Mouse (Mus musculus) layer of hippocampus, postnatal 25 days (tissue): Measurements from ENCODE around the gene Etl4. TPM values are rescaled to one million over a fixed set of nuclear protein-coding genes. Genes with fewer than 3 reads are reported as not detected.

Experiments
- DNase-seq, 2 experiments: peaks; one replicate each; pipeline ENCODE4 v3.0.0; 2022; ENCODE audit warnings: mixed read lengths in 2 of 2, low spot score in 1 of 2; ENCODE audit errors: extremely low spot score in 1 of 2
- microRNA-seq, 2 experiments: library from miRNA; unstranded; fragments of <30 nt; microRNA quantifications; one replicate each; pipeline ENCODE4 v1.2.0; 2021
- total RNA-seq, 2 experiments: library from RNA; stranded (reverse); gene quantifications; 2 replicates each; pipeline ENCODE4 v1.2.3; 2021

Gene Etl4
- total RNA-seq, 2 experiments from 2014 or later = 67.0 to 77.8 TPM

- no peak for DNase-seq
Observed at GRCm38 (mm10) chr2:20801236-20801890, 891.8 kb downstream of the Etl4 start.

GRCm38 (mm10) chr2:20811506-20811905 lies 901.9 kb downstream of the Etl4 start:
- DNase-seq = no peak

- DNase-seq = no peak
Observed at GRCm38 (mm10) chr2:20813986-20814385, 904.4 kb downstream of the Etl4 start.

- no peak for DNase-seq
Observed at GRCm38 (mm10) chr2:20818226-20818625, 908.6 kb downstream of the Etl4 start.

GRCm38 (mm10) chr2:20826258-20826657 lies 916.7 kb downstream of the Etl4 start:
- DNase-seq = no peak

GRCm38 (mm10) chr2:20830882-20831281 lies 921.3 kb downstream of the Etl4 start:
- no peak for DNase-seq

GRCm38 (mm10) chr2:20831608-20832406 lies 922.2 kb downstream of the Etl4 start:
- no peak for DNase-seq

GRCm38 (mm10) chr2:20849346-20849745 lies 939.8 kb downstream of the Etl4 start:
- DNase-seq = no peak

Small RNA genes lying within 50 kb of the gene (microRNA-seq; reads per million reads assigned to microRNA genes)
- 0 reads per million in 2 experiments for gene Gm44457
